Mouse (Mus musculus) myocyte (in vitro differentiated cells): ENCODE data around the gene Taf6l. TPM values are rescaled to one million over a fixed set of nuclear protein-coding genes. Genes with fewer than 3 reads are reported as not detected.
A peak's percentile ranks its signal among the peaks of the same experiment; 100 is the strongest.

ENCODE experiments used
- H3K27me3 ChIP-seq: one replicate; pipeline ENCODE4 v1.6.1; 2011; ENCODE audit not compliant: control insufficient read depth, insufficient read depth, insufficient read length
- H3K36me3 ChIP-seq: one replicate; pipeline ENCODE4 v1.6.1; 2011; ENCODE audit not compliant: control insufficient read depth, insufficient read depth
- H3K4me2 ChIP-seq: one replicate; pipeline ENCODE4 v1.6.1; 2011; ENCODE audit warnings: low read depth, control low read depth
- H3K4me3 ChIP-seq: one replicate; pipeline ENCODE4 v1.5.1; 2011; ENCODE audit warnings: mild to moderate bottlenecking, control low read depth, moderate library complexity
- H3K79me2 ChIP-seq: one replicate; pipeline ENCODE4 v1.6.1; 2011; ENCODE audit not compliant: control insufficient read depth, insufficient read depth
- H3ac ChIP-seq: one replicate; pipeline ENCODE4 v1.6.1; 2011; ENCODE audit not compliant: control insufficient read depth, insufficient read length
- CEBPB ChIP-seq: IDR thresholded peaks from 2 replicates; pipeline ENCODE4 v1.6.1; 2011; ENCODE audit warnings: mild to moderate bottlenecking, moderate library complexity; ENCODE audit not compliant: poor library complexity, insufficient read depth, severe bottlenecking
- E2F4 ChIP-seq: IDR thresholded peaks from one replicate; pipeline ENCODE4 v1.6.1; 2011; ENCODE audit warnings: mild to moderate bottlenecking, control low read depth, moderate library complexity; ENCODE audit not compliant: insufficient read depth
- MAX ChIP-seq: IDR thresholded peaks from one replicate; pipeline ENCODE4 v1.6.1; 2011; ENCODE audit warnings: low read depth, mild to moderate bottlenecking, control low read depth
- MYOD1 ChIP-seq, 3 experiments: IDR thresholded peaks; one replicate each; pipeline ENCODE4 v1.6.1; 2011; ENCODE audit warnings: control low read depth in 2 of 3, low read depth in 2 of 3, mild to moderate bottlenecking in 2 of 3, moderate library complexity in 1 of 3; ENCODE audit not compliant: insufficient read length in 2 of 3, control insufficient read depth in 1 of 3
- MYOG ChIP-seq, 3 experiments: IDR thresholded peaks; one replicate each; pipeline ENCODE4 v1.6.1; 2011; ENCODE audit warnings: control low read depth in 2 of 3, low read depth in 2 of 3, mild to moderate bottlenecking in 2 of 3; ENCODE audit not compliant: insufficient read length in 2 of 3, control insufficient read depth in 1 of 3, insufficient read depth in 1 of 3
- POLR2A ChIP-seq: IDR thresholded peaks from one replicate; pipeline ENCODE4 v1.6.1; 2011; ENCODE audit warnings: low read depth, mild to moderate bottlenecking, control low read depth, moderate library complexity; ENCODE audit not compliant: insufficient read length
- POLR2AphosphoS2 ChIP-seq: IDR thresholded peaks from one replicate; pipeline ENCODE4 v1.6.1; 2011; ENCODE audit warnings: low read depth, control low read depth; ENCODE audit not compliant: insufficient read length
- REST ChIP-seq: IDR thresholded peaks from one replicate; pipeline ENCODE4 v1.6.1; 2011; ENCODE audit warnings: mild to moderate bottlenecking, control low read depth, moderate library complexity; ENCODE audit not compliant: insufficient read depth, insufficient read length
- SRF ChIP-seq: IDR thresholded peaks from one replicate; pipeline ENCODE4 v1.6.1; 2011; ENCODE audit warnings: low read depth; ENCODE audit not compliant: control insufficient read depth, insufficient read length
- TCF12 ChIP-seq: IDR thresholded peaks from one replicate; pipeline ENCODE4 v1.6.1; 2011; ENCODE audit warnings: mild to moderate bottlenecking, control low read depth; ENCODE audit not compliant: poor library complexity, insufficient read depth, severe bottlenecking
- TCF3 ChIP-seq: IDR thresholded peaks from one replicate; pipeline ENCODE4 v1.6.1; 2011; ENCODE audit warnings: low read depth, control low read depth; ENCODE audit not compliant: insufficient read length
- USF1 ChIP-seq: IDR thresholded peaks from one replicate; pipeline ENCODE4 v1.6.1; 2011; ENCODE audit warnings: low read depth, mild to moderate bottlenecking, control low read depth, moderate library complexity
- polyA plus RNA-seq: library from polyadenylated mRNA; unstranded; fragments of >200 nt; fragmentation: generic; extraction: Trizol; gene quantifications from one replicate; pipeline ENCODE4 v1.2.1, GENCODE M21; 2012; ENCODE audit warnings: missing spikeins

The Taf6l gene
- polyA plus RNA-seq, 1 experiment: 19.6 TPM

DNA sequence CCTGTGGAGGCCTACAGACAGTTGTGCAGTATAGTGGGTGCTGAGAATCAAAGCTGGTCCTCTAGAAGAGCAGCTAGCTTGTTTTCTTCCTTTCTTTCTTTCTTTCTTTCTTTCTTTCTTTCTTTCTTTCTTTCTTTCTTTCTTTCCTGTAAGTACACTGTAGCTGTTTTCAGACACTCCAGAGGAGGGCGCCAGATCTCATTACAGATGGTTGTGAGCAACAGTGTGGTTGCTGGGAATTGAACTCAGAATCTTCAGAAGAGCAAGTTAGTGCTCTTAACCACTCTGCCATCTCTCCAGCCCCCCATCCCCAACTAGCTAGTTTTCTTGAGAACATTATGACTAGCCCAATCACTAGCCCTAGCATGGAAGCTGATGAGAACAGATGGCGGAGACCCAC is 25.5 kb downstream of the Taf6l start:
- Histone ChIP-seq H3K36me3 (peaks cover 20% of the 10 kb centered on the region), H3K4me2 (no peak overlapping the region), H3K79me2 (peaks cover 59% of the 10 kb centered on the region), H3K4me3 (no peak overlapping the region), H3K27me3 (no peaks in the 10 kb centered on the region), H3ac (no peak overlapping the region)
- no peak for TF ChIP-seq TCF12
- TF ChIP-seq MYOD1 (IDR thresholded peaks at IDR 0.05; ENCODE audit: control insufficient read depth in 1 of 3, insufficient read length in 2 of 3, low read depth in 2 of 3): no peak
- TF ChIP-seq CEBPB: no peak
- no peak for TF ChIP-seq MYOG (IDR thresholded peaks at IDR 0.05; ENCODE audit: control insufficient read depth in 1 of 3, insufficient read depth in 1 of 3, insufficient read length in 2 of 3, low read depth in 2 of 3)
- TF ChIP-seq USF1: no peak
- TF ChIP-seq SRF: no peak
- TF ChIP-seq E2F4: no peak

DNA sequence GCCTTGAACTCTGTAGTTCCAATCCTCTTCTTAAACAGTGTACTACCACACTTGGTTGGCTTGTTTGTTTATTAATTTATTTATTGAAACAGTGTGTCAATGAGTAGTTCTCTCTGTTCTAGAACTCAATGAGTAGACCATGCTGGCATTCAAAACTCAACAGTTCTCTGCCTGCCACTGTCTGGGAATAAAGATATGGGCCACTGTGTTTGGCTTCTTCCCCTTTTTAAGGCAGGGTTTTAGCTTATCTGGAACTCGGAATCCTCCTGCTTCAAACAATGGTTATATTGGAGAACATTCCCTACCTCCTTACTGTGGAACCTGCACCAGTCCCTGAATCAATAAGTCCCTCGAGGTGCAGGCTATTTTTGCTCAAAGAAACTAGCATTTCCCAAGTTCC is 27.3 kb downstream of the Taf6l start:
- H3K79me2 ChIP-seq: peaks cover 70% of the 10 kb centered on the region
- H3K27me3 ChIP-seq: no peaks in the 10 kb centered on the region
- H3ac ChIP-seq: no peak overlapping the region
- TF ChIP-seq REST (no peak), CEBPB (no peak), SRF (no peak), TCF12 (no peak), USF1 (no peak), POLR2AphosphoS2 (no peak), E2F4 (no peak), MYOD1 (IDR thresholded peaks at IDR 0.05; ENCODE audit: control insufficient read depth in 1 of 3, insufficient read length in 2 of 3, low read depth in 2 of 3) (no peak), MAX (no peak), TCF3 (no peak), POLR2A (no peak), MYOG (IDR thresholded peaks at IDR 0.05; ENCODE audit: control insufficient read depth in 1 of 3, insufficient read depth in 1 of 3, insufficient read length in 2 of 3, low read depth in 2 of 3) (no peak)
- peak overlapping the region; percentile 92 for H3K4me2 ChIP-seq
- H3K36me3 ChIP-seq: peaks cover 10% of the 10 kb centered on the region
- H3K4me3 ChIP-seq: no peak overlapping the region

DNA sequence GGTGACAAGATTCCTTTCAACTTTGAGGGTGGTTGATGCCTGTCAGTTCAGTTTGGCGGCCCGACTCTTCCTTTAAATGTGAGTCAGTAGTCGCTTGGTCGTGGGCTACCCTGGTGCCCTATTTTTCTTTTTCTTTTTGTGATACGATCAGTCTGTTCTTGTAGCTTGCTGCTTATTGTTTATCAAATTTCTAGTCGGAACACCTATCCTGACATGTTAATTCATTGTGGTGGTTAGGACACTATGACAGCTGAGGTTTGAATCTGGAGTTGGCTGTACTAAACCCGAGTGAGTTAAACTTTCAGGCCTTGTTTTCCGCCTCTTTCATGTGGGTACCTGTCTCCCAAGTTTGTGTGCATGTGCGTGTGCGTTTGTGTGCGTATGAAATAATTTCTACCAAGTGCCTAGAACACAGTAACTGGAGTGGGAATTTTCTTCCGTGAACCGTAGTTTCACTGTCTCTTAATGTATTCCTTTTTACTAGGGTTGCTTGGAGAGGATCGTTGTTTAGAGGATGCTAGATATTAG is 28.7 kb downstream of the Taf6l start:
- Histone ChIP-seq H3K4me2 (peak overlapping the region; percentile 92), H3ac (peak overlapping the region; percentile 96), H3K36me3 (peaks cover 19% of the 10 kb centered on the region), H3K79me2 (peaks cover 70% of the 10 kb centered on the region), H3K27me3 (no peaks in the 10 kb centered on the region), H3K4me3 (peak overlapping the region; percentile 77)
- TF ChIP-seq TCF12 (no peak), MYOD1 (IDR thresholded peaks at IDR 0.05; ENCODE audit: control insufficient read depth in 1 of 3, insufficient read length in 2 of 3, low read depth in 2 of 3) (no peak)

DNA sequence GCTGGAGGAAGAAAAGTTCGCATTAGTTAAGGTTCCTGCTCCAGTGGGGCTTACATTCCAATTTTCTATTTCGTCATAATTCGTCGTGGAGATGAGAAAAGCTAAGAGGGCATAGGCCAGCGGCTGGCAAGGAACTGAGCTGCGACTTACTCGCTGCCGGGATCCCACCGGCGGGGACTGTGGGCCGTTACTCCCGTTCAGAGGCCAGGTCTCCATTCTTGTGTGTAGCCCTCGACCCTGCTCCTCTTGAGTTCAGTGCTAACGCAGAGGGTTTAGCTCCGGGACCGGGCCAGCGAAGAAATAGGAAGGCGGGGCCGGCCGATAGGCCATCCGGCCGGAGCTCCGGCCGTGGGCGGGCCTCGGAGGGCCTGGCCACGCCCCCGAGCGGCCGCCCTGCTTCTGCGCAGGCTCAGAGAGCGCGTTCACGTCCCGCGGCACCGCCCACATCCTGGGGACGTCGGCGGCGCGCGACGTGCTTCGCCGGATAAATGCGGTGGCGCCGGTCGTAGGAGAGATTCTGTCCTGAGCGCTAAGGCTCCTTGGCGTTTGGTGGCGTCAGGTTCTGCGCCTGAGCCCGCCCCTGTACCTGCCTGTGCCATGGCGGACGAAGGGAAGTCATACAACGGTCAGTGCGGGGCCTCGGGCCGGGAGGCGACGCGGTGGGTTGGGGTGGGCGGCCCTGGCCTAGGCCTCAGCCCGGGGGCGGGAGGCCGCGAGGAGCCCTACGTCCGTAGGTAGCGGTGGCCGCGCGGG is 29.4 kb downstream of the Taf6l start, which contains the start of gene Nxf1:
Gene Nxf1, plus strand, starts transcription at position 439 of the 753 bp plus-strand sequence.
- TF ChIP-seq TCF12 (no peak), CEBPB (no peak), MYOG (IDR thresholded peaks at IDR 0.05; ENCODE audit: control insufficient read depth in 1 of 3, insufficient read depth in 1 of 3, insufficient read length in 2 of 3, low read depth in 2 of 3) (no peak), POLR2A (peak; percentile 94), SRF (peak; percentile 17), REST (no peak), POLR2AphosphoS2 (peak; percentile 89), TCF3 (no peak), USF1 (no peak), E2F4 (no peak), MAX (no peak), MYOD1 (IDR thresholded peaks at IDR 0.05; ENCODE audit: control insufficient read depth in 1 of 3, insufficient read length in 2 of 3, low read depth in 2 of 3) (peak in 1 of 3 experiments; percentile 20)
- peak within 1 kb of the TSS; percentile 77 for H3K4me3 ChIP-seq
- H3ac ChIP-seq: peak within 1 kb of the TSS; percentile 96
- no peaks in the 10 kb centered on the region for H3K27me3 ChIP-seq
- H3K79me2 ChIP-seq: peaks cover 64% of the 10 kb centered on the region
- H3K36me3 ChIP-seq: peaks cover 26% of the 10 kb centered on the region
- H3K4me2 ChIP-seq: peak within 1 kb of the TSS; percentile 92

- H3K36me3 ChIP-seq: peaks cover 37% of the 10 kb centered on the region
- peak overlapping the region; percentile 77 for H3K4me3 ChIP-seq
- H3ac ChIP-seq: no peak overlapping the region
- H3K4me2 ChIP-seq: peak overlapping the region; percentile 71
- peaks cover 52% of the 10 kb centered on the region for H3K79me2 ChIP-seq
- H3K27me3 ChIP-seq: no peaks in the 10 kb centered on the region
- no peak for TF ChIP-seq MAX
- TF ChIP-seq POLR2AphosphoS2: peak; percentile 53
These were observed 30.6 kb downstream of the Taf6l start for GRCm38 (mm10) chr19:8755652-8756051.
